Mouse (Mus musculus) limb, embryonic 14.5 days (tissue): ENCODE measurements at regions not wholly inside any gene's neighbourhood (a gene's known extent, or its start where the extent isn't known, plus 50 kb on each side); places are given as distances from the start of the nearest gene placed in this dataset.

Source experiments
- ATAC-seq: fragments of 200-750 bp; cut with Nextera tagmentation; 2 replicates; pipeline ENCODE4 v1.8.0; 2017; ENCODE audit warnings: low read depth, moderate number of reproducible peaks, moderate TSS enrichment; ENCODE audit not compliant: low FRiP score
- DNase-seq: peaks from one replicate; pipeline ENCODE4 v3.0.0-alpha.2; 2015; ENCODE audit warnings: low spot score
- H3K27ac ChIP-seq: fragments of 300-500 bp; sonication (generic); replicated peaks from 2 replicates; pipeline ENCODE4 v1.5.1; 2014; ENCODE audit warnings: low read depth, mild to moderate bottlenecking, low read length, moderate library complexity, mixed read lengths
- H3K27me3 ChIP-seq: fragments of 300-500 bp; sonication (generic); 2 replicates; pipeline ENCODE4 v1.6.1; 2014; ENCODE audit warnings: low read length, mixed read lengths; ENCODE audit not compliant: control insufficient read depth, insufficient read depth
- H3K36me3 ChIP-seq: fragments of 300-500 bp; sonication (generic); 2 replicates; pipeline ENCODE4 v1.6.1; 2014; ENCODE audit warnings: mild to moderate bottlenecking, low read length, moderate library complexity, mixed read lengths; ENCODE audit not compliant: control insufficient read depth, insufficient read depth
- H3K4me1 ChIP-seq: fragments of 300-500 bp; sonication (generic); 2 replicates; pipeline ENCODE4 v1.6.1; 2014; ENCODE audit warnings: antibody characterized with exemption, low read length, mixed read lengths; ENCODE audit not compliant: control insufficient read depth, insufficient read depth
- H3K4me2 ChIP-seq: fragments of 300-500 bp; sonication (generic); replicated peaks from 2 replicates; pipeline ENCODE4 v1.6.1; 2014; ENCODE audit warnings: low read depth, mild to moderate bottlenecking, low read length, moderate library complexity; ENCODE audit not compliant: severe bottlenecking
- H3K4me3 ChIP-seq: fragments of 300-500 bp; sonication (generic); replicated peaks from 2 replicates; pipeline ENCODE4 v1.5.1; 2014; ENCODE audit warnings: low read length
- H3K9ac ChIP-seq: fragments of 300-500 bp; sonication (generic); 2 replicates; pipeline ENCODE4 v1.6.1; 2014; ENCODE audit warnings: mild to moderate bottlenecking, low read depth, low read length, moderate library complexity; ENCODE audit not compliant: severe bottlenecking
- H3K9me3 ChIP-seq: fragments of 300-500 bp; sonication (generic); 2 replicates; pipeline ENCODE4 v1.6.1; 2016; ENCODE audit warnings: low read length; ENCODE audit not compliant: control insufficient read depth
- POLR2A ChIP-seq: fragments of 200-500 bp; IDR thresholded peaks from 2 replicates; pipeline ENCODE4 v1.8.0; 2012; ENCODE audit warnings: inconsistent platforms, mild to moderate bottlenecking, moderate library complexity, borderline replicate concordance; ENCODE audit not compliant: insufficient read depth, insufficient read length; ENCODE audit errors: extremely low read depth
- WGBS: fragments of 180-500 bp; shearing (Covaris S2); extraction: QIAGEN DNeasy Blood & Tissue Kit; methylation state at CpG from one replicate; pipeline ENCODE4 v1.1.7; 2014; 5-methylcytosine and 5-hydroxymethylcytosine counted together

GRCm38 (mm10) chr2:56083226-56083625, 647.5 kb downstream of the Kcnj3 start:
- H3K4me2 ChIP-seq = no peak overlapping the region
- H3K36me3 ChIP-seq = no peaks in the 10 kb centered on the region
- TF ChIP-seq POLR2A = no peak
- H3K4me3 ChIP-seq = no peak overlapping the region
- H3K9ac ChIP-seq = no peak overlapping the region
- no peaks in the 10 kb centered on the region for H3K9me3 ChIP-seq
- H3K27ac ChIP-seq = no peak overlapping the region
- ATAC-seq (no peak), DNase-seq (no peak)
- WGBS = 57% methylated on average over 1 of the region's 1 CpGs
- no peaks in the 10 kb centered on the region for H3K27me3 ChIP-seq
- no peaks in the 10 kb centered on the region for H3K4me1 ChIP-seq

DNA sequence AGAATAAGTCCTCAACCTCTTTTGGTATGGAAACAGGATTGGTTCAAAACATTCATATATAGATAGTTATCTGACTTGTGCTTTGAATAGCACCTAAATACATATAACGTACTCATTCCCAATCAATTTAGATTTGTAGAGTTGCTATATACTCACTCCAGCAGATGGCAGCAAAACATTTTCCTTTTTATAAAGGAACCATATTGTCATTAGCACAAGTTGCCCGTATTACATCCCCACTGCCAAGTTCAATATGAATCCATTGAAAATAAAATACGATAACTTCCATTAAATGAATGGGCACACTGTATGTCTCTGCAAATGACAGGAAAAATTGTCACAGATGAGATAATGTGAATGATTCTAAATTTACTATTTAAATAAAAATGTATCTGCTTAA, 673.8 kb downstream of the Kcnj3 start:
- no peak overlapping the region; the same call in 1 of the 2 replicates for H3K4me2 ChIP-seq
- H3K27ac ChIP-seq = no peak overlapping the region
- DNase-seq = peak; percentile 41
- 45% methylated on average over 3 of the region's 3 CpGs for WGBS
- TF ChIP-seq POLR2A = no peak
- no peak overlapping the region for H3K4me3 ChIP-seq
- no peaks in the 10 kb centered on the region for H3K4me1 ChIP-seq
- H3K36me3 ChIP-seq = no peaks in the 10 kb centered on the region
- no peak overlapping the region for H3K9ac ChIP-seq
- no peak for ATAC-seq
- H3K27me3 ChIP-seq = no peaks in the 10 kb centered on the region
- H3K9me3 ChIP-seq = no peaks in the 10 kb centered on the region

GRCm38 (mm10) chr2:56109975-56110374, 674.2 kb downstream of the Kcnj3 start:
- no peaks in the 10 kb centered on the region for H3K27me3 ChIP-seq
- 37% methylated on average over 6 of the region's 6 CpGs for WGBS
- H3K4me2 ChIP-seq = no peak overlapping the region; the same call in 1 of the 2 replicates
- H3K4me1 ChIP-seq = no peaks in the 10 kb centered on the region
- ATAC-seq (no peak; the same call in 1 of the 2 replicates), DNase-seq (peak; percentile 85)
- no peak for TF ChIP-seq POLR2A
- no peak overlapping the region for H3K27ac ChIP-seq
- no peak overlapping the region for H3K4me3 ChIP-seq
- H3K9ac ChIP-seq = no peak overlapping the region
- H3K9me3 ChIP-seq = no peaks in the 10 kb centered on the region
- H3K36me3 ChIP-seq = no peaks in the 10 kb centered on the region

- DNase-seq = peak; percentile 66
Observed at GRCm38 (mm10) chr2:56114469-56114868, 678.7 kb downstream of the Kcnj3 start.

DNA sequence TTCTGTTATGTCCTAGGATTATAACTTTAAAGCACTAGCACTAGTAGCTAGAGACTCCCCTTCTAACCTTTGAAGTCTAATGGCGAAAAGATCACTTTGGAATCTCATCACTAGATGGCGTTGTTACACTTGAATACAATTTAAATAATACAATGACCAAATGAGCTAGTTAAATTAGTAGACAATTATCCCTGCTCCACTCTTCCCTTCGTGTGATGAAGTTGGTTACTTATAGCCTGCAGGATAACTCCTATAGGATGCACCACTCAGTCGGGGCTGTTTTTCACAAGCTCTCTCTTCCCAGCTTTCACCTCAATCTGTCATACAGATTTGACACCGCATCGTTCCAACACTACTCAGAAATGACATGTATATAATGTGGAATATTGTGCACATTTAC, 683.6 kb downstream of the Kcnj3 start:
- WGBS = 27% methylated on average over 6 of the region's 6 CpGs
- peak; percentile 44 for DNase-seq
- no peak for TF ChIP-seq POLR2A
- ATAC-seq = no peak
- Histone ChIP-seq H3K4me1 (no peaks in the 10 kb centered on the region), H3K27ac (no peak overlapping the region), H3K27me3 (no peaks in the 10 kb centered on the region), H3K9me3 (no peaks in the 10 kb centered on the region), H3K4me3 (no peak overlapping the region), H3K4me2 (no peak overlapping the region), H3K9ac (no peak overlapping the region), H3K36me3 (no peaks in the 10 kb centered on the region)

More at GRCm38 (mm10) chr2:56114469-56114868, 678.7 kb downstream of the Kcnj3 start:
- peak; percentile 80 for ATAC-seq
- Histone ChIP-seq H3K36me3 (no peaks in the 10 kb centered on the region), H3K9ac (no peak overlapping the region), H3K4me2 (no peak overlapping the region), H3K4me1 (no peaks in the 10 kb centered on the region), H3K9me3 (no peaks in the 10 kb centered on the region), H3K27ac (no peak overlapping the region), H3K4me3 (no peak overlapping the region), H3K27me3 (no peaks in the 10 kb centered on the region)
- no peak for TF ChIP-seq POLR2A
- WGBS = 17% methylated on average over 3 of the region's 3 CpGs

GRCm38 (mm10) chr2:56147107-56147615, 711.4 kb downstream of the Kcnj3 start:
- Histone ChIP-seq H3K36me3 (no peaks in the 10 kb centered on the region), H3K4me2 (no peak overlapping the region), H3K27ac (no peak overlapping the region), H3K4me1 (no peaks in the 10 kb centered on the region), H3K9me3 (no peaks in the 10 kb centered on the region), H3K4me3 (no peak overlapping the region), H3K9ac (no peak overlapping the region), H3K27me3 (no peaks in the 10 kb centered on the region)
- DNase-seq (no peak), ATAC-seq (no peak)
- WGBS = 62% methylated on average over 6 of the region's 6 CpGs
- TF ChIP-seq POLR2A = no peak
